Mouse (Mus musculus) forebrain, embryonic 12.5 days (tissue): ENCODE results near the gene Col6a6. TPM values are rescaled to one million over a fixed set of nuclear protein-coding genes. Genes with fewer than 3 reads are reported as not detected.
"Not testable (repeated sequence)": the region's sequence is repeated elsewhere in the genome, so short reads cannot be mapped to it uniquely, and the experiment has no call there.

Source experiments
- ATAC-seq: fragments of 200-750 bp; cut with Nextera tagmentation; 2 replicates; pipeline ENCODE4 v1.8.0; 2017; ENCODE audit warnings: moderate TSS enrichment; ENCODE audit not compliant: low FRiP score
- H3K27ac ChIP-seq: fragments of 300-500 bp; sonication (generic); 2 replicates; pipeline ENCODE4 v1.5.1; 2016; ENCODE audit warnings: mild to moderate bottlenecking
- H3K27me3 ChIP-seq: fragments of 300-500 bp; sonication (generic); 2 replicates; pipeline ENCODE4 v1.6.1; 2016; ENCODE audit warnings: mild to moderate bottlenecking
- H3K36me3 ChIP-seq: fragments of 300-500 bp; sonication (generic); replicated peaks from 2 replicates; pipeline ENCODE4 v1.6.1; 2016; ENCODE audit warnings: mild to moderate bottlenecking
- H3K4me1 ChIP-seq: fragments of 300-500 bp; sonication (generic); 2 replicates; pipeline ENCODE4 v1.6.1; 2016
- H3K4me2 ChIP-seq: fragments of 300-500 bp; sonication (generic); 2 replicates; pipeline ENCODE4 v1.6.1; 2016; ENCODE audit warnings: mild to moderate bottlenecking, moderate library complexity
- H3K4me3 ChIP-seq: fragments of 300-500 bp; sonication (generic); replicated peaks from 2 replicates; pipeline ENCODE4 v1.5.1; 2016; ENCODE audit warnings: mild to moderate bottlenecking
- H3K9ac ChIP-seq: fragments of 300-500 bp; sonication (generic); 2 replicates; pipeline ENCODE4 v1.6.1; 2016; ENCODE audit warnings: mild to moderate bottlenecking
- H3K9me3 ChIP-seq: fragments of 300-500 bp; sonication (generic); 2 replicates; pipeline ENCODE4 v1.6.1; 2016
- WGBS: fragments of 180-500 bp; shearing (Covaris S2); methylation state at CpG from one replicate; pipeline ENCODE4 v1.1.7; 2016; 5-methylcytosine and 5-hydroxymethylcytosine counted together
- polyA plus RNA-seq: library from polyadenylated mRNA; unstranded; fragments of >200 nt; fragmentation: Nextera tagmentation; extraction: Ambion mirVana; gene quantifications from 2 replicates; pipeline ENCODE4 v1.2.1, GENCODE M21; 2016

The Col6a6 gene
- polyA plus RNA-seq, 1 experiment from 2014 or later: 0.10 TPM

- peaks cover 18% of the 10 kb centered on the region for H3K36me3 ChIP-seq
- not testable (repeated sequence) for H3K27me3 ChIP-seq, ATAC-seq, H3K4me3 ChIP-seq, H3K9ac ChIP-seq, H3K27ac ChIP-seq, H3K9me3 ChIP-seq, H3K4me1 ChIP-seq, H3K4me2 ChIP-seq
- 67% methylated on average over 6 of the region's 6 CpGs for WGBS
Measured at GRCm38 (mm10) chr9:105641377-105641776, 186.6 kb downstream of the Col6a6 start.

Other genes with a start within 250 kb of the Col6a6 start
- 25.8 and 27.4 TPM in 2 replicates for gene Pik3r4, start 185.2 kb downstream of the Col6a6 start, polyA plus RNA-seq
- gene Col6a5, start 132.5 kb upstream of the Col6a6 start, polyA plus RNA-seq: 0.08 and 0.18 TPM in 2 replicates